Mouse (Mus musculus) kidney, postnatal 0 days (tissue): ENCODE data around the gene Atp10a. TPM values are rescaled to one million over a fixed set of nuclear protein-coding genes. Genes with fewer than 3 reads are reported as not detected.

ENCODE experiments used
- ATAC-seq: fragments of 200-750 bp; cut with Nextera tagmentation; replicated peaks from 2 replicates; pipeline ENCODE4 v1.8.0; 2017; ENCODE audit warnings: low read depth, moderate number of reproducible peaks, moderate TSS enrichment, moderate library complexity; ENCODE audit not compliant: low FRiP score
- DNase-seq: peaks from one replicate; pipeline ENCODE4 v3.0.0-alpha.2; 2016; ENCODE audit warnings: low spot score
- H3K27ac ChIP-seq: fragments of 300-500 bp; sonication (generic); 2 replicates; pipeline ENCODE4 v1.5.1; 2014; ENCODE audit warnings: mild to moderate bottlenecking
- H3K27me3 ChIP-seq: fragments of 300-500 bp; sonication (generic); 2 replicates; pipeline ENCODE4 v1.6.1; 2014; ENCODE audit warnings: low read length, mixed read lengths; ENCODE audit not compliant: insufficient read depth
- H3K36me3 ChIP-seq: fragments of 300-500 bp; sonication (generic); 2 replicates; pipeline ENCODE4 v1.6.1; 2014; ENCODE audit warnings: low read length, mixed read lengths; ENCODE audit not compliant: insufficient read depth
- H3K4me1 ChIP-seq: fragments of 300-500 bp; sonication (generic); replicated peaks from 2 replicates; pipeline ENCODE4 v1.6.1; 2014; ENCODE audit warnings: antibody characterized with exemption, low read length, mixed read lengths; ENCODE audit not compliant: insufficient read depth
- H3K4me2 ChIP-seq: fragments of 300-500 bp; sonication (generic); 2 replicates; pipeline ENCODE4 v1.6.1; 2014; ENCODE audit warnings: mild to moderate bottlenecking, low read length, moderate library complexity, mixed read lengths
- H3K4me3 ChIP-seq: fragments of 300-500 bp; sonication (generic); replicated peaks from 2 replicates; pipeline ENCODE4 v1.5.1; 2014; ENCODE audit warnings: low read depth, low read length
- H3K9ac ChIP-seq: fragments of 300-500 bp; sonication (generic); 2 replicates; pipeline ENCODE4 v1.6.1; 2014; ENCODE audit warnings: low read depth, low read length
- H3K9me3 ChIP-seq: fragments of 300-500 bp; sonication (generic); replicated peaks from 2 replicates; pipeline ENCODE4 v1.6.1; 2016; ENCODE audit warnings: low read length, inconsistent platforms, mixed read lengths
- CTCF ChIP-seq: IDR thresholded peaks from 2 replicates; pipeline ENCODE4 v1.5.1; 2016; ENCODE audit warnings: antibody characterized with exemption, low read depth, mild to moderate bottlenecking, moderate library complexity
- WGBS: fragments of 180-500 bp; shearing (Covaris S2); extraction: QIAGEN DNeasy Blood & Tissue Kit; methylation state at CpG from one replicate; pipeline ENCODE4 v1.1.7; 2014; 5-methylcytosine and 5-hydroxymethylcytosine counted together
- polyA plus RNA-seq: library from polyadenylated mRNA; unstranded; fragments of >200 nt; fragmentation: Nextera tagmentation; extraction: Ambion mirVana; gene quantifications from 2 replicates; pipeline ENCODE4 v1.2.1, GENCODE M21; 2015

Gene Atp10a
- polyA plus RNA-seq: 2.0 and 2.3 TPM in 2 replicates

DNA sequence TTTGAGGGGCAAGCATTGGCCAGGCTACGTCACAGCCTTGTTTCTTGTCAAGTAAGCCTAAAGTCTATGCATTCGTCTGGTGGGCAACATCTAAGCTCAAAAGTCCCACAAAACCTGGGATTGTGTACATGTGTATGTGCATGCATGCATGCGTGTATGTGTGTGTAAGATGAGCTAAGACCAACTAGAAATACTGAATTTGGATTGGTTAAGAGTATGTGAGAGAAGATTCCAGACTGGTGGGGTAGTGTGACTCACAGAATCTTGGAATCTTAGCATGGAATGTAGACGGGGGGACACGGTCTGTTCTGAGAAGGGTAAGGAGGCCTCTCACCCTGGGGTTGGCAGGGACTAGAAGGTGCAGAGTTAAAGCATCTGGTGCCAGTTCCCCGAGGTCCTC is at the start of gene Atp10a:
Gene Atp10a (plus strand): TSS at position 301 of the 400 bp plus-strand sequence.
- H3K9ac ChIP-seq: no peak within 1 kb of the TSS
- TF ChIP-seq CTCF: no peak
- no peak for DNase-seq
- H3K4me1 ChIP-seq: no peaks in the 10 kb centered on the region; the same call in 1 of the 2 replicates
- no peak within 1 kb of the TSS for H3K4me2 ChIP-seq
- H3K9me3 ChIP-seq: no peaks in the 10 kb centered on the region
- 86% methylated on average over 6 of the region's 6 CpGs for WGBS
- H3K27ac ChIP-seq: no peak within 1 kb of the TSS
- no peaks in the 10 kb centered on the region for H3K36me3 ChIP-seq
- no peaks in the 10 kb centered on the region for H3K27me3 ChIP-seq
- no peak within 1 kb of the TSS for H3K4me3 ChIP-seq
- no peak for ATAC-seq

DNA sequence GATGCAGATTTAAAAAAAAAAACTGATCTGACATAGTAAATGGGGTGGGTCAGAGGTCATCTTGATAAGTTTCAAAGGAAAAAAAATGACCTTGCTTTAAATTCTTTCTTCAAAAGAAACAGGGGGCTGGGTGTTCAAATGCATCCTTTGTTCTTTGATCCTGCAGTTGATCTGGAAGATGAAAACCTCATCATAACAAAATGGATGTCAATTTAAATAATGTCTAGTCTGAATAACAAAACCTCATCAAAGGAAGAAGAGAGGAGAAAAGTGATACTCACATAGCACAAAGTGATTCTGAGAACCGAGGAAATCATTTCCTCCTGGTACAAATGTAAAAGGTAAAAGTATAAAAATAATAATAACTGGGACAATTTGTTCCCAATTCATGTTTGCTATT is 37.9 kb upstream of the Atp10a start:
- no peak for ATAC-seq
- no peaks in the 10 kb centered on the region for H3K27me3 ChIP-seq
- H3K4me1 ChIP-seq: no peaks in the 10 kb centered on the region
- 31% methylated on average over 1 of the region's 1 CpGs for WGBS
- H3K27ac ChIP-seq: no peak overlapping the region
- no peak for TF ChIP-seq CTCF
- H3K36me3 ChIP-seq: no peaks in the 10 kb centered on the region
- H3K9me3 ChIP-seq: no peaks in the 10 kb centered on the region
- no peak for DNase-seq
- no peak overlapping the region for H3K4me3 ChIP-seq
- no peak overlapping the region for H3K9ac ChIP-seq
- no peak overlapping the region for H3K4me2 ChIP-seq

DNA sequence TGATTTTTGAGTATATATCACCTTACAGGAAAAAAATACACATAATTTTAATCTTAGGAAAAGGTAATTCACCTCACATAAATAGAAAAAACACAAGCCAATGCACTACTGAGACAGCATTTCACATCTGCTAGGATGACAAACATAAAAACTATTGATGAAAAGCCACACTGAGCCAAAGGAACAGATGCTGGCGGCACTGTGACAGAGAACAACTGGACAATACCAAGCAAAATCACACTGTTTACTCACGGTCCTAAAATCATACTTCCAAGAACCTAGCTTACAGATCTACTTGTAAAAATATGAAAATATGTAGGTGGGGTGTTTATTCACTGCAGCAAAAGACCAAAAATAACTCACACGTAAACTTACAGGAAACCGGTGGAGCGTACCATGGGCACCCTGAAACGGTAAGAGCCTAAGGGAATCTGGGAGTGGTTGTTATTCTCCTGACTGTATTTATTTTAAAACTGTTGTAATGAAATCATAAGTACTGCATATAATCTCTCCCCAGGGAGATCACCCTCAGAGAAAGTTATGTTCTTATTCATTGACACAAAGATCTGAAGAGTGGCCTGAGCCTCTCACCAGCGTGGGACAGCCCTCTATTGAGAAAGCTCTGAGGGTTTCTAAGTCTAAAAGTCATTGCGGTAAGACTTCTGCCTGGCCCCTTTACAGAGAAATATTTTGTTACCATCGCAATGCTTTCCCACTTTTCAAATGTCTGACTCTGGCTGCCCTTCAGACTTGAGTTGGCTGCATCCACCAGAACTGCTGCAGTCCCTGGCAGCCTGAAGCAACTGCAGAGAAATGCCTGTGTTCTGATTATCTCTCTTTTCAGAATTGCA is 29.4 kb upstream of the Atp10a start:
- H3K27me3 ChIP-seq: no peaks in the 10 kb centered on the region
- H3K27ac ChIP-seq: no peak overlapping the region
- no peak for ATAC-seq
- no peaks in the 10 kb centered on the region for H3K36me3 ChIP-seq
- no peak overlapping the region for H3K9ac ChIP-seq
- H3K4me2 ChIP-seq: no peak overlapping the region
- no peak overlapping the region for H3K4me3 ChIP-seq
- no peaks in the 10 kb centered on the region for H3K9me3 ChIP-seq
- no peak for TF ChIP-seq CTCF
- DNase-seq: peak; percentile 21
- no peaks in the 10 kb centered on the region for H3K4me1 ChIP-seq
- 50% methylated on average over 9 of the region's 9 CpGs for WGBS

GRCm38 (mm10) chr7:58627381-58627780 is 28.6 kb upstream of the Atp10a start:
- Histone ChIP-seq H3K36me3 (no peaks in the 10 kb centered on the region), H3K9me3 (no peaks in the 10 kb centered on the region), H3K4me1 (no peaks in the 10 kb centered on the region), H3K9ac (no peak overlapping the region), H3K27me3 (no peaks in the 10 kb centered on the region), H3K4me2 (no peak overlapping the region), H3K4me3 (no peak overlapping the region), H3K27ac (no peak overlapping the region)
- TF ChIP-seq CTCF: no peak
- 62% methylated on average over 1 of the region's 1 CpGs for WGBS
- no peak for ATAC-seq
- DNase-seq: no peak

DNA sequence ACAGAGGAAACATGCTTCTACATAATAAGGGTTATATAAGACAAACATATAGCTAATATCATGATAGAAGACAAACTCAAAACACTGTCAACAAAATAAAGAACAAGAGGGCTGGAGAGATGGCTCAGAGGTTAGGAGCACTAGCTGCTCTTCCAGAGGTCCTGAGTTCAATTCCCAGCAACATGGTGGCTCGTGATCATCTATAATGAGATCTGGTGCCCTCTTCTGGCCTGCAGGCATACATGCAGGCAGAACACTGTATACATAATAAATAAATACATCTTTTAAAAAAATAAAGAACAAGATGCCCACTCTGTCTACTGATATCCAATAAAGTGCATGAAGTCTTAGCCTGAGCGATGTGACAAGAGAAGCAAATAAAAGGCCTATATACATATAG is 26.7 kb upstream of the Atp10a start:
- Histone ChIP-seq H3K36me3 (no peaks in the 10 kb centered on the region), H3K27ac (no peak overlapping the region), H3K4me3 (no peak overlapping the region), H3K4me2 (no peak overlapping the region), H3K9ac (no peak overlapping the region), H3K9me3 (no peaks in the 10 kb centered on the region), H3K4me1 (no peaks in the 10 kb centered on the region), H3K27me3 (no peaks in the 10 kb centered on the region)
- 93% methylated on average over 2 of the region's 2 CpGs for WGBS
- DNase-seq (no peak), ATAC-seq (no peak)
- TF ChIP-seq CTCF: peak; percentile 37

DNA sequence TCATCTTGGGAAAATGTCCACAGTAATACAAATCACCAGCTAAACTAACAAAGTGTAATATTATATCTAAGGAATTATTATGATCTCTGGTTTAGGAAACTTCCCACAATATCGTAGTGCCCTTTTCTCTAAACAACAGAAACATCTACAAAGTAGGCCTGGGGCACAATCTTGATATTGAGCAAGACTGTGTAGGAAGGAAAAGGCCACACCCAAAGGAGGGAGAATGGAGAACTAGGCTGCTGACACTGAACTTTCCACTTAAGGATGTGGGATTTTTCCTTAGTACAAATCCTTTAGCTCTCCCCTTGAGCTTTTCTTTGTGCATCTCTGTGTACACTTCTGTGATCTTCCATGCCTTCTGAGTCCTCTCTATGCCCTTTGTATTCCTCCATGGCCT is 22.3 kb upstream of the Atp10a start:
- Histone ChIP-seq H3K36me3 (no peaks in the 10 kb centered on the region), H3K27me3 (no peaks in the 10 kb centered on the region), H3K27ac (no peak overlapping the region), H3K4me3 (no peak overlapping the region), H3K4me2 (no peak overlapping the region), H3K9me3 (no peaks in the 10 kb centered on the region), H3K4me1 (no peaks in the 10 kb centered on the region), H3K9ac (no peak overlapping the region)
- 82% methylated on average over 1 of the region's 1 CpGs for WGBS
- no peak for TF ChIP-seq CTCF
- ATAC-seq: no peak
- DNase-seq: no peak

GRCm38 (mm10) chr7:58639676-58640075 is 16.3 kb upstream of the Atp10a start:
- Histone ChIP-seq H3K27ac (no peak overlapping the region), H3K4me2 (no peak overlapping the region), H3K9me3 (no peaks in the 10 kb centered on the region), H3K9ac (no peak overlapping the region), H3K36me3 (no peaks in the 10 kb centered on the region), H3K4me1 (no peaks in the 10 kb centered on the region), H3K4me3 (no peak overlapping the region), H3K27me3 (no peaks in the 10 kb centered on the region)
- WGBS: 87% methylated on average over 2 of the region's 2 CpGs
- no peak for ATAC-seq
- no peak for TF ChIP-seq CTCF
- no peak for DNase-seq
